Mouse (Mus musculus): Measurements from ENCODE around the gene Borcs8.
A peak's percentile ranks its signal among the peaks of the same experiment; 100 is the strongest.

Gene Borcs8

GRCm38 (mm10) chr8:70139026-70139857 lies at the start of gene Borcs8, which contains the start of the genes Rfxank and Mef2b:
TSS of gene Borcs8 (plus strand) at chr8:70139499.
TSS of gene Rfxank (minus strand) at chr8:70139154.
TSS of gene Mef2b (plus strand) at chr8:70139711.
- DNase-seq: peak; percentile 100

DNA sequence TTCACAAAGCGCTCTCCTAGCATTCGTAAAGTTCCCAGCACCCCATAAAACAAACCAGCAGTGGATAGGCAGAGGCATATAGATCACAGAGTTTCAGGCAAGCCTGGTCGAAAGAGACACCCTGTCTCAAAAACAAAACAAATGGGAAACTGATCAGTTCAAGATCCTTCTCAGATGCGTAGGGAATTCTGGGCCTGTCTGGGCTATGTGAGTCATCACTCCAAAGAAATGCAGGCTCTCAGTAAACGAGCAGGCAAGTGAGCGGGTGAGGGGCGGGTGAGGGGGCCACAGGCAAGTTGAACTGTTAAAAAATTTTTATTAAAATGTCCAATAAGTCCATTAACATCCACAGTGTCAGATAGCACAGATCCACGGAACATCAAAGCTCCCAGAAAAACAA lies 46.5 kb upstream of the Borcs8 start:
- DNase-seq: no peak

- DNase-seq: no peak
Measured at GRCm38 (mm10) chr8:70099276-70099675, 40.0 kb upstream of the Borcs8 start.

DNA sequence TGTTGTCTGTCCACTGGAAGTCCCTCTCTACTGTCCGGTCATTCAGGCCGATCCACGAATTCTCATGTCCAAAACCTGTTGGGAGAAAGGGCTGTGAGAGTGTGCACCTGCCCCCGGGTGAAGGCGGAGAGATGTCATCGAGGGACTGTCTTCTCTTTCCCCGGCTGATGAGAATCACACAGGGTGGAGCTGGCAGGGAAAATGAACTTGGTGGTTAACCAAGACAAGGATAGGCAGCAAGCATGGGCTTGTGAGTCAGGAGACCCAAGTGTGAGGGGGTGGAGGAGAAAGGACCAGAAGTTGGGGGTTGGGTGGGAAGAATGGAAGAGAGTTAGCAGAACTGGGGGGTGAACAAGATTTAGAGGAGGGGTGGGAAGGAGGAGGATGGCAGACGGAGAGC lies 39.1 kb upstream of the Borcs8 start:
- DNase-seq: no peak

GRCm38 (mm10) chr8:70104506-70104905 lies 34.8 kb upstream of the Borcs8 start:
- peak; percentile 35 for DNase-seq

DNA sequence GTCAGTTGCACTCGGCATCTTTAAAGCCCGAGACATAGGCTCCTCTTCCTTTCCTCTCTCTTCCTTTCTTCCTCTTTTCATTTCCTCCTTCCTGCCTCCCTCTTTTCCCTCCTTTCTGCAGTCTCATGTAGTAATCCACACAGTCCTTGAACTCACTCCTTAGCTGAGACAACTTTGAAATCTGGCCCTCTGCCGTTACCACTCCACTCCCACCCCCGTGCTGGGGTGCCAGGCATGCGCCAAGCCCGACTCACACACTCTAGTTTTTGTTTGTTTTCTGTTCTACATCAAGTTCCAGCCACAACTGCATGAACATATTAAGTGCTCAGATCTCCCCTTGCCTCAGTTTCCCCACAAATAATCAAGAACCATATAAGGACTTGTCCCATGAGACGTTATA lies 34.4 kb upstream of the Borcs8 start:
- no peak for DNase-seq

DNA sequence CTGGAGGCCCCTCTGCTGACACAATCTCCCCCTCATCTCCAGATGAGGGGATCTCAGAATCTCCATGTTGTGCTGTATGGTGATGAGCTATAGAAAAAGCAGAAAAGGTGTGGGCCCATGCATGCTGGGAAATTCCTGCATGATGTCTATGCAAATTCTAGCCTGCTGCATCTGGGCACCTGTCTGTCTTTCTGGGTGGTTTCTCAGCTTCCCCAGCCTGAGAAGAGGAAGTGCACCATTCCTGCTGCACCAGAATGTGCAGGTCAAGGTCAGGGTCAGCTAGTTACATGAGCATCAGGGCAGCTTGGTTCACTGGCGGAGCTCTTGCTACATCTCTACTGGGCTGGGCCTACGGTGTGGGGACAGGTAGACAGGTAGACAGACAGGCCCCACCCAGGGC lies 28.8 kb upstream of the Borcs8 start:
- no peak for DNase-seq

GRCm38 (mm10) chr8:70111192-70111795 lies 28.0 kb upstream of the Borcs8 start:
- DNase-seq: no peak

GRCm38 (mm10) chr8:70112401-70113016 lies 26.8 kb upstream of the Borcs8 start:
- DNase-seq: no peak

- DNase-seq: no peak
Measured at GRCm38 (mm10) chr8:70114488-70114887, 24.8 kb upstream of the Borcs8 start.

GRCm38 (mm10) chr8:70114892-70115291 lies 24.4 kb upstream of the Borcs8 start:
- DNase-seq: no peak

GRCm38 (mm10) chr8:70117611-70118010 lies 21.7 kb upstream of the Borcs8 start:
- peak; percentile 49 for DNase-seq

DNA sequence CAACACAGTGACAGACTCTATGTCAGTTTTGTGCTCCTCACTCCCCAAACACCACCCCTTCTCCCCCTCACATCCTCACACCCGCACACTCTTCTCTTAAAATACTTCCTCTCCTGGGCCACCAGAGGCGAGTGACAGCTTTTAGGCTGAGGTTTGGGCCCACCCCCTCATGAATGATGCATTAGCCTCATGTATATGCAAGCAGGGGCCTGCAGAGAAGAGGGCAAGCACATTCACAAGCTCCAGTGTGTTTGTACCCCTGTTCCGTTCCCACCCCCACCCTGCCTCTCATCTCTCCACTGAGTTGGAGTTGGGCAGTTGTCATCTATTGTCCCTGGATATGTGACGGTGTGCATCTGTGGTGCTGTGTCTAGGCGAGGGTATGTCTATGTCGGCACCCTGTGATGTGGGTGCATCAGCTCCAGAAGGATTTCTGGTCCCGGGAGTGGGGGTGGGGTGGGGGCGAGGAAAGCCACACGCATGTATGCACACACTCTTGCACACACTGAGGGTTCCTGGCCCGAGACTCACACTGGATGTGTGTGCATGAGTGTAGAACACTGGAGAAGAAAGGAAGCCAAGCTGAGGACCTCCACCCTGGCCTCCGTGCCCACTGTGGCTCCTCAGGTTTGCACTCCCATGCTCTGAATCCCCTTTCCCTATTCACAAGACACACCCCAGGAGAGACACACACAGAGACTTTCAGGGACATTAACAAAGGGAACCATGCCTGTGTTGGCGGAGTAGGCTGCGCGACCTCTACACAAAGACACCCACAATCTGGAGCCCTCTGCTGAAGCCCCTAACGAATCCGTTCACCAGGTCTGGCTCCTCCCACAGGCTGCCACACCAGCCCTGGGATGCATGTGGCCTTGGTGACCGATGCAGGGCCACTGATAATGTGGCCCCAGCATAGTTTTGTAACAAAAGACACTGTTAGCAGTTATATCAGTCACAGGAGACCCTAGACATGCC lies 20.3 kb upstream of the Borcs8 start:
- DNase-seq: no peak

- peak; percentile 53 for DNase-seq
Measured at GRCm38 (mm10) chr8:70120667-70121066, 18.6 kb upstream of the Borcs8 start, which contains the start of gene Ncan. TSS of gene Ncan (minus strand) at chr8:70120873.

GRCm38 (mm10) chr8:70122863-70123262 lies 16.4 kb upstream of the Borcs8 start:
- no peak for DNase-seq

DNA sequence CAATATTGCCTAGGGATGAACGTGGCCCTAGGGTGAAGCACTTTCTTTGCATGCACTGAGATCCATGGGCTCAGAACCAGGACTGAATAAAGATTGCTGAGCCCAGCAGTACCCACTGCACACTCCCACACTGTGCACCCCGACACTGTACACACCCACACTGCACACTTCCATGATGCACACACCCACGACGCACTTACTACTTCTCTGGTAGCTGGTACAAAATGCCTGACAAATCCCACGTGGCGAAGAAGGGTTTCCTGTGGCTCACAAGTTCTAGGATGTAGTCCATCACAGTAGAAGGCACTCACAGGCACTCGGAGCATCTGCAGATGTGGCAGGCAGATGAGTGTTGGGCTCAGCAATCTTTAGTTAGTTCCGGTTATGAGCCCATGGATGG lies 14.3 kb upstream of the Borcs8 start:
- DNase-seq: no peak

- DNase-seq: peak; percentile 66
Measured at GRCm38 (mm10) chr8:70128435-70128834, 10.9 kb upstream of the Borcs8 start.

DNA sequence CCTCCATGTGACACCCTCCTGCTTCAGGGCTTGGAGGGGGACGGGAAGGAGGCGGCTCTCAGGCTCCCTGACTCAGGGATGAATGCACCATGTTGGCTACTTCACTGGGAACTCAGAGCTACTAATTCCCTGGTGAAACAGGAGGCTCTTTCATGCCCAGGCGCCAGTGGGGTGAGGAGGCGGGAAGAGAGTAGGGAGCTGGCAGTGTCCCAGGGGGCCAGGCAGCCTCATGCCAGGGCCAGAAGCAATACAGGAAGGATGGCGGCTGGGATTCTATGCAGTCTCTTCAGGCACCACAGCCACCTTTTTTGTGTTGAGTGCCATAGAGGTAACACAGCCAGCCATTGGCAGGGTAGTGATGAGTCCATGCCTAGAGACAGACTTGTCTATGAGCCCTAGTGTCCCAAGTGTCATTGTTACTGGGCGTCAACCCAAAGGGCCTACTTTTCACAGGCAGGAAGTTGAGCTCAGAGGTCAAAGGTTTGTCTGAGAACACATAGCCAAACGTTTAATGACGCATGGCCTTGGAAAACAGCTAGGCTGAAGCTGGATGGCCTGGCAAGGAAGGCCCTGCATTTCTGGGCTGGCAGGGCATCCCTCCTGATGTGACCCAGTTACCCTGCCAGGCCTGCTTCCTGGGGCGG lies 9.9 kb upstream of the Borcs8 start:
- DNase-seq: peak; percentile 70

DNA sequence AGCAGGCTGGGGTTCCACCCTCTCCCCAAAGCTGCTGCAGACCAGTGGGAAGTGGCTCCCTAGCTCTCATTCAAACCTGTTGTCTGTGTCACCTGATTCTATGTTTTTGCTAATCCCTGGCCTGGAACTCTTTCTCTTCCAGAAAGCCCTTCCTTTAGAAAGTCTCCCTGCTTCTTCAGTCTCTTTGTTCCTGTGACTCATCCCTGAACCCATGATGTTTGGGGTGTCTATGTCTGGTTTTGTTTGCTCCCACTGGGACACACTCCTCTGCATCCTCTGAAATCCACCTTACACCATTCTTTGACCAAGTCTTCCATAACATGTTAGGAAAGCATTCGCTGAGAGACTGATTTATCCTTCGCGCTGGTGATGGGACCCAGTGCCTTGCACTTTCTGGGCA lies 9.2 kb upstream of the Borcs8 start:
- no peak for DNase-seq

DNA sequence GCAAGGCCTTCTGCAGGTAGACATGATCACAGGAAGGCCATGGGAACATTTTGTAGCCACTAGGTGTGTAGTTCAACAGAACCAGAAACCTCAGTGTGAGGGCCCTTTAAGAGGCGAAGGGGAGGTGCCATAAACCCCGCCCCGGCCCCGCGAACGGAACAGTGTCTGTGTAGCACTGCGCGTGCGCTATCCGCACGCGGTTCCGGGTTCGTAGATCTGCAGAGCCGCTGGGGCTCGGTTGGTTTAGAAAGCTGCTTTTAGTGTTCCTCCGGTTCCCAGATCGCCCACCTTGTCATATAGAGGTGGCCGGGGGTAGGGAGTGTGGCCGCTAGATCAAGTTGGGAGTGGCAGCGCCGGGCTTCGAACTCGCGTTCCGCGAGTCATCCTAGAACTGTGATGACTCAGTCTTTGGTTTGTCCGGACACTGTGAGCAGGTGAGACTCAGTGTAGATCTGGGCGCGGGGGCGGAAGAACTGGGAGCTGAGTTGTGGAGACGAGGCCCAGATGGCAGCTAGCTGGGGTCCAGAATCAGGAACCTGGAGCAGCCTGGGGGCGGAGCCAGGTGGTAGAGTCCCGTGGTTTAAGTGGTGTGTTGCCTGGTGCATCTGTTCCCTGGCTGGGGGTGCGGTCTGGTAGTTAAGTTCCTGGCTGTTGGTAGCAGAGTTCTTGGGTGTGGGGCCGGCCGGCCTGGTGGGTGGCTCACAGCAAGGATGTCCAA lies 8.0 kb upstream of the Borcs8 start, which contains the start of gene Nr2c2ap:
TSS of gene Nr2c2ap (plus strand) at position 168 of the 718 bp plus-strand sequence.
- peak; percentile 90 for DNase-seq

- no peak for DNase-seq
Measured at GRCm38 (mm10) chr8:70134086-70134485, 5.2 kb upstream of the Borcs8 start.
